Mouse (Mus musculus): Measurements from ENCODE around the gene Col4a6.

DNA sequence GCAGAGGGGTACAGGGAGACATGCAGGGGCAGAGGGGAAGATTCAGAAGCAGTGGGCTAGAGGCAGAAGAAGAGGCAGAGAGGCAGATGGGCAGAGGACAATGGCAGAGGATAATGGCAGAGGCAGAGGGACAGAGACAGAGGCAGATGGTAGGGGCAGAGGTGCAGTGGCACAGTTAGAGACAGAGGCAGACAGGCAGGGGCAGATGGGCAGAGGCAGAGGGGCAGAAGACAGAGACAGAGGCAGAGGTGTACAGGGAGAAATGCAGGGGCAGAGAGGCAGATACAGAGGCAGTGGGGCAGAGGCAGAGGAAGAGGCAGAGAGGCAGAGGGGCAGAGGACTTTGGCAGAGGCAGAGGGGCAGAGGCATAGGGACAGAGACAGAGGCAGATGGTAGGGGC, 322.7 kb downstream of the Col4a6 start:
- TF ChIP-seq POLR2A (IDR thresholded peaks at IDR 0.05; ENCODE audit: low read depth, low read length), result no peak
- TF ChIP-seq CTCF (IDR thresholded peaks at IDR 0.05; ENCODE audit: borderline replicate concordance, insufficient read depth, low read length), result no peak

Measured in embryonic fibroblast, embryonic 13.5 days (primary cell).